Mouse (Mus musculus): ENCODE results near the gene Bcl2a1b. TPM values are rescaled to one million over a fixed set of nuclear protein-coding genes. Genes with fewer than 3 reads are reported as not detected.

Gene Bcl2a1b
- polyA plus RNA-seq, 1 experiment from 2014 or later, result 0.18 TPM

Other genes starting within 250 kb of the Bcl2a1b start
- gene Bcl2a1a, start 242.3 kb upstream of the Bcl2a1b start, polyA plus RNA-seq (2016; fragmentation: Nextera tagmentation; extraction: Ambion mirVana), result not detected in 2 replicates
- gene Trim43b, start 106.4 kb upstream of the Bcl2a1b start, polyA plus RNA-seq (2016; fragmentation: Nextera tagmentation; extraction: Ambion mirVana), result not detected in 2 replicates
- gene Gm29094, start 170 bp downstream of the Bcl2a1b start, polyA plus RNA-seq (2016; fragmentation: Nextera tagmentation; extraction: Ambion mirVana), result not detected in 2 replicates
- 19.0 and 23.0 TPM in 2 replicates for gene Mthfs, start 11.5 kb downstream of the Bcl2a1b start, polyA plus RNA-seq (2016; fragmentation: Nextera tagmentation; extraction: Ambion mirVana)